In genomic region chr12:51534606-51535005, GRCm38 (mm10) we compare ENCODE assay signal across 27 mouse cellular contexts. TPM values are rescaled to one million over a fixed set of nuclear protein-coding genes. Genes with fewer than 3 reads are reported as not detected.
DNase-seq lines count a peak whose midpoint lies in the region; ATAC-seq and TF ChIP-seq lines count a peak whose summit lies in the region.
"Had no signal": no experiment of that assay in that cellular context is flagged by ENCODE, and none has a peak within 500 bp of the region (broad histone marks: within the 10 kb centered on the region; RNA-seq: fewer than 3 reads in every experiment).

No protein-coding gene starts in this region.

- H3K36me3 ChIP-seq in forebrain, embryonic 11.5 days (ENCODE audit: control insufficient read depth, insufficient read depth, low read length) = no peaks in the 10 kb centered on the region
- no peaks in the 10 kb centered on the region for H3K36me3 ChIP-seq in forebrain, embryonic 15.5 days
- no peaks in the 10 kb centered on the region for H3K36me3 ChIP-seq in lung, embryonic 14.5 days (ENCODE audit: insufficient read depth)
- H3K36me3 ChIP-seq in lung, postnatal 0 days (ENCODE audit: insufficient read depth, low read length) = no peaks in the 10 kb centered on the region
- H3K36me3 ChIP-seq: embryonic facial prominence, embryonic 12.5 days; embryonic facial prominence, embryonic 15.5 days; heart, embryonic 10.5 days; heart, embryonic 13.5 days; hindbrain, embryonic 13.5 days had no signal

- 0 out of 2 replicates have a peak, but pooled peaks have one; percentile 36 for ATAC-seq in forebrain, embryonic 11.5 days (replicated peaks; ENCODE audit: low FRiP score)
- no peak for ATAC-seq in forebrain, embryonic 15.5 days (replicated peaks)
- peak; percentile 14; the same call in 1 of the 2 replicates for ATAC-seq in lung, embryonic 14.5 days (ENCODE audit: insufficient read depth)
- ATAC-seq in lung, postnatal 0 days = no peak
- ATAC-seq: forebrain, embryonic 13.5 days; hindbrain, postnatal 0 days; intestine, postnatal 0 days had no signal

- H3K9ac ChIP-seq in forebrain, embryonic 11.5 days (ENCODE audit: low read length) = no peak overlapping the region
- H3K9ac ChIP-seq in forebrain, embryonic 15.5 days (replicated peaks) = no peak overlapping the region
- H3K9ac ChIP-seq in lung, embryonic 14.5 days = no peak overlapping the region
- H3K9ac ChIP-seq in lung, postnatal 0 days (replicated peaks; ENCODE audit: low read depth) = no peak overlapping the region
- H3K9ac ChIP-seq: embryonic facial prominence, embryonic 12.5 days; embryonic facial prominence, embryonic 15.5 days; forebrain, embryonic 13.5 days; heart, embryonic 13.5 days; hindbrain, embryonic 13.5 days had no signal

- no peak overlapping the region for H3K4me3 ChIP-seq in forebrain, embryonic 11.5 days (ENCODE audit: low read depth, low read length)
- H3K4me3 ChIP-seq in forebrain, embryonic 15.5 days = no peak overlapping the region
- no peak overlapping the region for H3K4me3 ChIP-seq in lung, embryonic 14.5 days (ENCODE audit: low read depth, low read length)
- H3K4me3 ChIP-seq in lung, postnatal 0 days (ENCODE audit: low read depth, low read length) = no peak overlapping the region
- H3K4me3 ChIP-seq: embryonic facial prominence, embryonic 12.5 days; embryonic facial prominence, embryonic 15.5 days; forebrain, embryonic 13.5 days; heart, adult 2 months; heart, embryonic 10.5 days; heart, embryonic 13.5 days; hindbrain, embryonic 13.5 days had no signal

- WGBS in forebrain, embryonic 11.5 days = 7% methylated on average over 5 of the region's 5 CpGs
- 1% methylated on average over 5 of the region's 5 CpGs for WGBS in forebrain, embryonic 15.5 days
- 19% methylated on average over 5 of the region's 5 CpGs for WGBS in lung, embryonic 14.5 days
- WGBS in lung, postnatal 0 days = 26% methylated on average over 5 of the region's 5 CpGs

- no peak overlapping the region for H3K27ac ChIP-seq in forebrain, embryonic 11.5 days (ENCODE audit: low read depth, low read length)
- H3K27ac ChIP-seq in forebrain, embryonic 15.5 days (replicated peaks) = no peak overlapping the region
- no peak overlapping the region for H3K27ac ChIP-seq in lung, embryonic 14.5 days (ENCODE audit: low read depth)
- H3K27ac ChIP-seq in lung, postnatal 0 days (ENCODE audit: low read length) = no peak overlapping the region
- H3K27ac ChIP-seq: embryonic facial prominence, embryonic 12.5 days; embryonic facial prominence, embryonic 15.5 days; forebrain, embryonic 13.5 days; heart, adult 2 months; heart, embryonic 10.5 days; heart, embryonic 13.5 days; hindbrain, embryonic 13.5 days; hindbrain, postnatal 0 days had no signal

- no peak for TF ChIP-seq EP300 in lung, postnatal 0 days (IDR thresholded peaks at IDR 0.05)

- no peaks in the 10 kb centered on the region for H3K27me3 ChIP-seq in forebrain, embryonic 11.5 days (ENCODE audit: control insufficient read depth, insufficient read depth, low read length)
- H3K27me3 ChIP-seq in forebrain, embryonic 15.5 days = no peaks in the 10 kb centered on the region
- no peaks in the 10 kb centered on the region for H3K27me3 ChIP-seq in lung, embryonic 14.5 days (ENCODE audit: insufficient read depth, low read length)
- H3K27me3 ChIP-seq in lung, postnatal 0 days (replicated peaks; ENCODE audit: insufficient read depth, low read length) = no peaks in the 10 kb centered on the region
- H3K27me3 ChIP-seq: embryonic facial prominence, embryonic 12.5 days; embryonic facial prominence, embryonic 15.5 days; forebrain, embryonic 13.5 days; heart, embryonic 13.5 days; hindbrain, embryonic 13.5 days had no signal

- no peaks in the 10 kb centered on the region for H3K9me3 ChIP-seq in forebrain, embryonic 11.5 days (ENCODE audit: control insufficient read depth, low read length)
- H3K9me3 ChIP-seq in forebrain, embryonic 15.5 days = no peaks in the 10 kb centered on the region
- no peaks in the 10 kb centered on the region for H3K9me3 ChIP-seq in lung, embryonic 14.5 days (ENCODE audit: low read depth, low read length)
- no peaks in the 10 kb centered on the region for H3K9me3 ChIP-seq in lung, postnatal 0 days (ENCODE audit: low read length)
- H3K9me3 ChIP-seq: embryonic facial prominence, embryonic 12.5 days; embryonic facial prominence, embryonic 15.5 days; forebrain, embryonic 13.5 days; heart, embryonic 10.5 days; heart, embryonic 13.5 days; hindbrain, embryonic 13.5 days had no signal

- no peak for TF ChIP-seq CTCF in lung, embryonic 14.5 days (IDR thresholded peaks at IDR 0.05; ENCODE audit: low read depth)
- TF ChIP-seq CTCF in lung, postnatal 0 days (IDR thresholded peaks at IDR 0.05) = no peak

- DNase-seq in forebrain, embryonic 11.5 days (ENCODE audit: low spot score) = no peak
- DNase-seq in lung, embryonic 14.5 days = no peak
- no peak for DNase-seq in lung, postnatal 0 days (ENCODE audit: low spot score)
- peak; percentile 53 for DNase-seq in retina, postnatal 1 day
- DNase-seq in retina, embryonic 14.5 days (ENCODE audit: low spot score) = no peak
- DNase-seq in ZHBTc4 (ENCODE audit: low read depth, low spot score) = peak; percentile 40
- no peak for DNase-seq in layer of hippocampus, postnatal 10 days (ENCODE audit: low spot score in 2 of 2)
- DNase-seq: adrenal gland, adult 2 months; adrenal gland, postnatal 14 days; B cell, adult 2 months; cerebellum, adult 11 months; cerebellum, adult 2 months; cerebellum, adult 9-11 months; cerebellum, postnatal 25 days; gastrocnemius, postnatal 25 days; heart, adult 2 months had no signal

- no peak overlapping the region for H3K4me2 ChIP-seq in forebrain, embryonic 11.5 days (ENCODE audit: low read depth, low read length, severe bottlenecking)
- no peak overlapping the region for H3K4me2 ChIP-seq in forebrain, embryonic 15.5 days (replicated peaks)
- H3K4me2 ChIP-seq in lung, embryonic 14.5 days = no peak overlapping the region
- H3K4me2 ChIP-seq in lung, postnatal 0 days (replicated peaks; ENCODE audit: low read depth, low read length) = no peak overlapping the region
- H3K4me2 ChIP-seq: embryonic facial prominence, embryonic 12.5 days; embryonic facial prominence, embryonic 15.5 days; forebrain, embryonic 13.5 days; heart, embryonic 13.5 days; hindbrain, embryonic 13.5 days had no signal

- H3K4me1 ChIP-seq in forebrain, embryonic 11.5 days (replicated peaks; ENCODE audit: control insufficient read depth, insufficient read depth, low read length) = peaks cover 5% of the 10 kb centered on the region; the same call in 1 of the 2 replicates
- H3K4me1 ChIP-seq in forebrain, embryonic 15.5 days = no peaks in the 10 kb centered on the region
- no peaks in the 10 kb centered on the region for H3K4me1 ChIP-seq in lung, embryonic 14.5 days (ENCODE audit: insufficient read depth)
- no peaks in the 10 kb centered on the region for H3K4me1 ChIP-seq in lung, postnatal 0 days (ENCODE audit: insufficient read depth, low read depth, low read length)
- H3K4me1 ChIP-seq: embryonic facial prominence, embryonic 12.5 days; forebrain, embryonic 13.5 days; heart, embryonic 10.5 days; heart, embryonic 13.5 days; hindbrain, embryonic 13.5 days had no signal

RNA-seq across cellular contexts. Expression of gene Coch, which starts 58.5 kb away (rescaled TPM):
- 5.9 and 8.7 TPM in 2 replicates for polyA plus RNA-seq in forebrain, embryonic 11.5 days (2014; fragmentation: Nextera tagmentation; extraction: Ambion mirVana)
- polyA plus RNA-seq in forebrain, embryonic 15.5 days (2015; fragmentation: Nextera tagmentation; extraction: Ambion mirVana) = 5.8 and 8.3 TPM in 2 replicates
- polyA plus RNA-seq in lung, embryonic 14.5 days (2014; fragmentation: Nextera tagmentation; extraction: Ambion mirVana) = 0.42 and 0.68 TPM in 2 replicates
- polyA plus RNA-seq in lung, postnatal 0 days (2015; fragmentation: Nextera tagmentation; extraction: Ambion mirVana) = 0.27 and 0.42 TPM in 2 replicates
- total RNA-seq in layer of hippocampus, postnatal 10 days (2021) = 10 to 100 TPM; 18.3 to 21.1 TPM
- total RNA-seq: common myeloid progenitor, adult 5-6 weeks; hematopoietic stem cell, adult 5-6 weeks had no signal

Comparison
In these comparisons a context has a peak if more than half of its experiments do, and no peak if none do; other contexts are left out.
1. ATAC-seq: peak in forebrain, embryonic 11.5 days (single experiment) and lung, embryonic 14.5 days (single experiment); none in forebrain, embryonic 15.5 days (single experiment) and lung, postnatal 0 days (single experiment).
2. DNase-seq: peak in retina, postnatal 1 day (single experiment) and ZHBTc4 (single experiment); none in forebrain, embryonic 11.5 days (single experiment), lung, embryonic 14.5 days (single experiment), lung, postnatal 0 days (single experiment), retina, embryonic 14.5 days (single experiment) and layer of hippocampus, postnatal 10 days (0 of 2).